Mouse (Mus musculus): ENCODE measurements around the gene Grip1.

The Grip1 gene

GRCm38 (mm10) chr10:119453431-119454105 is at the start of gene Grip1:
Grip1 (plus strand) TSS chr10:119453830.
- no peak for DNase-seq (ENCODE audit: low spot score)

DNA sequence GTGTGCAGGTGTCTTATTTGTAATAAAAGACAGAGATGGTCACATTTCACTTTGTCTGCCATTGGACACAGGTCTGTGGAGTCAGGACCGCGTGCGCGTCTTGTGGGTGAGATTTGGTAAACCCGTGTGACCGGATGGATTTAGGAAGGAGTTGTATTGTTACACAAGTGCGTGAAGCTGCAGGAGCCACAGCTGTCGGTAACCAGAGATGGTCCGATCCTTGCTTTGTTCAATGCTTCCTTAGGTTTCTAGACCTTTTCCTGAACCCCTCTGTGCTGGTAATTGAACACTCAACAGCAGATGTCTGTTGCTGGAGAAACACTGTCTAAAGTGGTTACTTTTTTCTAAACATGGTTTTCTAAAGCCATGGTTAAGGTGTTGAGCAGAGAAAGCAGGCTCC is 48.5 kb upstream of the Grip1 start:
- no peak for DNase-seq (ENCODE audit: low spot score)

- DNase-seq (ENCODE audit: low spot score) = no peak
These were observed 48.0 kb upstream of the Grip1 start for GRCm38 (mm10) chr10:119405612-119406011.

- no peak for DNase-seq (ENCODE audit: low spot score)
These were observed 45.3 kb upstream of the Grip1 start for GRCm38 (mm10) chr10:119408327-119408726.

DNA sequence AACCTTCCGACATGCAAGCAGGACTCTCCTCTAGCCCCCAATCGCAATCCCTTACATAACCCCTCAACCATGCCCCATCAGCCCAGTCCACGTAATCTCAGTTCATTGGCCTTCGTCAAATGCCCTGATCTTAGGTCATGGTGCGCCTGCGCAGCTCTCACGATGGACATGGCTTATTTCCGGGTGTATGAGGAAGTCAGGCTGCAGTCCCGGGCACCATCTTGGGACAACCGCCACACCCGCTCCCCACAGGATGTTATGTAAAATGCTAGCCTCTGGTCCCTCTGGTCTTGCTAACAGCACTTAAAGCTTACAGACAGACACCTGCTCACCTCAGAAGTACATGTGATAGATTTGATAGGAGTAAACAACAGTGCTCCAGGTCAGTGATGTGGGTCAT is 40.4 kb upstream of the Grip1 start:
- DNase-seq (ENCODE audit: low spot score) = no peak

DNA sequence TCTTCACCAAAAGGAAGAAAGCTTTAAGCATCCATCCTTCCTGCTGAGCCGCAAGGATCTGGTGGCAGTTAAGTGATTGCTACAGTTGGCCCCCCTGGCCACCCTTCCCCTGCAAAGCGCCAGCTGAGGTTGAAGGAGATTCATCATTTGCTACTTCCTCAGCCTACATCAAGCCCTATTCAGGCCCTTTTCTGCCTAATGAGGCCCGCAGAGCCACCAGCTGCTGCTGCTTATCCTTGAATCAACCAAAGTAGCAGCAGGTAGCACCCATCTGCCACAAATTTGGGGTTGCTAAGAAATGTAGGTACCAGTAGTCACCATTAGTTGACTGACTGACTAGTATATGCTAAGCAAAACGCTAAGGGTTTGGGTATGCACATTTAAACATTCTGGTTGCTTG is 38.5 kb upstream of the Grip1 start:
- no peak for DNase-seq (ENCODE audit: low spot score)

DNA sequence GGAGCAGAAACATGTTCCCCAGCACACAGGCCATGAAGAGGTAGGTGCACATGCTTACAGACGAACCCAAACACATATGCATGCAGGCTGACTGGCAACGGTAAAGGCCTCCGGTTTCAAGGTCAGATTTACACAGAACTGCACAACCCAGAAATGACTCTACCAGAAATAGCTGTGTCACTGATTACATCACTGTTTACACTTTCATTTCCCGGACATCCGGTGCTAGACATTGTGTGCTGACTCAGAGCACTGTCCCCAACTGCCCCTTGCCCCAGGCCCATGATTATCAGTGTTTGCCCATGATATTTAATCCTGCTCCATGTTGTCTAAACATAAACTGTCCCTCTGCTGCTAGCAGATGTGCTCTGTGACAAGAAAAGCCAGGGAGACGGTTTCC is 32.2 kb upstream of the Grip1 start:
- DNase-seq (ENCODE audit: low spot score) = no peak

DNA sequence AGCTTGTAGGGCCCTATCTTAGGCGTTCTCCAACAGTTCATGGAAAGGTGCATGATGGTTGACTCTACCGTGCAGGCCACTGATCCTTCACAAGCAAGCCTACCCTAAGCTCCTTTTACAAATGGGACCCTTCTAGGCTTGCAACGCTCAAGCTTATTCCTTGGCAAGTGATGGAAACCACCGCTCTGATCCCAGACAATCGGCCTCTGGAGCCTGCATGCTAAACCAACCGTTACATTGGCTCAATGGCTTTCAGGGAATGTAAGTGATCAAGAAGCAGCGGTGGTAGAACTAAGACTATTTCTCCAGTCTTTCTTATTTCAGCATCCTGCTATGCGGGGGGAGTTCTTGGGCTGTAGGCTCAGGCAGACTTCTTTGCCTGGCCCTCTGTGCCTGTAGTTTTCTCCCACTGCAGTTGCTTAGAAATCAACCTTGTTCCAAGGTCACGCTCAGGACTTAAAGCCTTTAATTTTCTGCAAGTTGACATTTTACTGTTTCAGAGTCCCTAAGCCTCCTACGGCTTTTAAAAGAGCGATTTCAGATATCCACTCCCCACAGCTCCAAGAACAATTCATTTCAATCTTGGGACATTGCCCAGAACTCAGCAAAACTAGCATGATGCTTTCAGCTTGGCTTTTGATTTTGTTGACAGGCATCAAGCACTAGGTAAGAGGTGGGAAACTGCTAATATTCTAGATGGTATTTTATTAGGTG is 29.7 kb upstream of the Grip1 start:
- no peak for DNase-seq (ENCODE audit: low spot score)

DNA sequence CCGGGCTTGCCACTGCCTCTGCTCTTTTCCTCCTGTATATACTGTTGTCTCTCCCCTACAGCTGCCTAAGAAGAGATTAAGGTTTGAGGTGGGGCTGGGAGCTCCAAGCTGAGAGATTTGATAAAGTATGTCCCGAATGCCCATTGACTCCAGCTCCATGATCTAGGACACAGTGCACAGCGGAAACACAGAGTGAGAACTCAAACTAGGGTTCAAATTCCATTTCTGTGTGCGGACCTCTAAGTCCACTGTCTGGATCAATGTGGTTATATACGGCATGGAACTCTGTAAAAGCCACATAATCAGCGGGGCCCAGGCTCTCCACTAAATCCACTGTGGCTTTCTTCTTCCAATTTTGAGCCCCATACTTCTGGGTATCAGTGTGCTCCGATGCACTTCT is 26.0 kb upstream of the Grip1 start:
- DNase-seq (ENCODE audit: low spot score) = no peak

- DNase-seq (ENCODE audit: low spot score) = no peak
These were observed 25.5 kb upstream of the Grip1 start for GRCm38 (mm10) chr10:119428106-119428505.

DNA sequence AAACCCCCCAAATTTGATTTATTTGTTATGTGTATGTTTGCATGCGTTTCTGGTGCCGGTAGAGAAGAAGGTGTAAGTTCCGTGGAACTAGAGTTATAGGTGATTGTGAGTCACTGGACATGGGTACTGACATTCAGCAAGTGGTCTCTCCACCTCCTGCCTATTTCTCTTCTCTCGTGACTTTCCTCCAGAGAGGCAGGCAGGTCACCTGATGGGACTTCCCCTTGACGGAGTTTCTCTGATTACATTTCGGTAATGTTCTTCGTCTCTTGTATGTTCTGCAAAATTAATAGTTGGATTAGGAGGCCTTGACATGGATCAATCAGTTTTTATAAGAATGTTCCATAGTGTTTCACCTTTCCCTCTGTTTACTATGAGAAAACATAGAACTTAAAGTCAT is 23.4 kb upstream of the Grip1 start:
- DNase-seq (ENCODE audit: low spot score) = no peak

DNA sequence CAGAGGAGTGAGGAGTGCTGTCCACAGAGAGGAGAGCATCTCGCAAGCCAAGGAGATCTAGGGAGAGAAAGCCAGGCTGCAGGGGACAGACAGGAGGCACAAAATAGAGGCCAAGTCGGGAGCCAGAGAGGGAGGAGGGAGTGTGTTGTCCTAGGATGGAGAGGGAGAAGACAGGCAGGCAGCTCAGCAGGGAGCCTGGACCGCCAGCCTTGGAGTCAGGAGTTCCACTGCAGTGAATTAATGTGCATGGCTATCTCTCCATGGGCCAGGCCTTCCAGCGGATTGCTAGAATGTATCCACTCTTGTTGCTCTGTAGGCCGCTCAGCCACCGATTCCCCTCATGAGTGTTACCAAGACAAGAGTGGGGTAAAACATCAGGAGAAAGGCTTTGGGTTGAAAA is 21.8 kb upstream of the Grip1 start:
- DNase-seq (ENCODE audit: low spot score) = no peak

- DNase-seq (ENCODE audit: low spot score) = no peak
These were observed 17.8 kb upstream of the Grip1 start for GRCm38 (mm10) chr10:119435818-119436217.

DNA sequence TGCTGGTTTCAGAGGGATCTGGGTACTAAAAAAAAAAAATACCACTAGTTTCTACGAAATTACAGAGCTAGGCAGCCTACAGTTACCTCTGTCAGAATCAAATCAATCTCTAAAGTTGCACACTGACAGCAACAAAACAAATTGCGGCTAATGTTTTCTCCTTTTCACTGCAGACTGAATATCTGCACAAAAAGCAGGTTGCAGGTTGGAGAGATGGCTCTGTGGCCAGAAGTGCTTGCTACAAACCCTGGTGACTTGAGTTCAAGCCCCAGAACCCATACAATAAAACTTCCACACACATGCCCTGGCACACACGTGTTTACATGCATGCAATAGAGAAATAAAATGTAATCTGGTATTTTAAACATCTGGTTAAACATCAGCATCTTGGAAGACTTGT is 16.3 kb upstream of the Grip1 start:
- DNase-seq (ENCODE audit: low spot score) = no peak

- DNase-seq (ENCODE audit: low spot score) = no peak
These were observed 11.9 kb upstream of the Grip1 start for GRCm38 (mm10) chr10:119441743-119442142.

- DNase-seq (ENCODE audit: low spot score) = no peak
These were observed 6.2 kb upstream of the Grip1 start for GRCm38 (mm10) chr10:119447392-119447914.

DNA sequence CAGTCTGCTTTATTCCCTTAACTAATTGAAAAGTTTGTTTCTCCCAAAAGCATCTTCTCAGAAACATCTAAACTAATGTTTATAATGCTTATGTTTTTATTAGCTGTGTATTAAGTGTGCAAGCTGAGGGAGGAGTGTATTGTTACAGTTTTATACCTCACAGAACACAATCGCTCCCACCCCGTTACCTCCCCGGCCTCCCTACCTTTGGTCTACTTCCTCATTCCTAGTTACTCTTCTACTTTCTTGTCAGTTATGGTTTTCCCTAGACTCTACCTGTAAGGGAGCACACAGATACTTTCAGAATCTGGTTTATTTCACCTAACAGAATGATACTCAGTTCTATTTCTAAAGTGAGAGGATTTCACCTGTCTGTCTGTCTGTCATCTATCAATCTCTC is 5.7 kb upstream of the Grip1 start:
- DNase-seq (ENCODE audit: low spot score) = no peak

DNA sequence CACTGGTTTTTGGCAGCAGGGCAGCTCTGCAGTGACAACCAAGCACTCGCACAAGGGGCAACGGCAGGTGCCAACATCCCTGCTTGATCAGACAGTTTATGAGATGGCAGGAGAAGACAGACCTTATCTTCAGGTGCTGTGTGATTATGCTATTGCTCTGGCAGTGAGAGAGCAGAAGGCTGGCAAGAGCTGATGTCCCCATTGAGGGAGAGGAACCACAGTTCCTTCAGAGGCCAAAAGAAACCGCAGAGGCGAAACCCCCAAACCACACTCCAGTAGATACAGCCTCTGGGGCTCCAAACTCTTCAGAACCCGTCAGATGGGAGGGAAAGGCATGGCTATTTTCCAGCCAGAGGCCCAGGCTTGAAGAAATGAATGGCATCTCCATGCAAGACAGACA is 932 bp upstream of the Grip1 start:
- DNase-seq (ENCODE audit: low spot score) = no peak

- no peak for DNase-seq (ENCODE audit: low spot score)
These were observed 557 bp downstream of the Grip1 start for GRCm38 (mm10) chr10:119454106-119454667.

DNA sequence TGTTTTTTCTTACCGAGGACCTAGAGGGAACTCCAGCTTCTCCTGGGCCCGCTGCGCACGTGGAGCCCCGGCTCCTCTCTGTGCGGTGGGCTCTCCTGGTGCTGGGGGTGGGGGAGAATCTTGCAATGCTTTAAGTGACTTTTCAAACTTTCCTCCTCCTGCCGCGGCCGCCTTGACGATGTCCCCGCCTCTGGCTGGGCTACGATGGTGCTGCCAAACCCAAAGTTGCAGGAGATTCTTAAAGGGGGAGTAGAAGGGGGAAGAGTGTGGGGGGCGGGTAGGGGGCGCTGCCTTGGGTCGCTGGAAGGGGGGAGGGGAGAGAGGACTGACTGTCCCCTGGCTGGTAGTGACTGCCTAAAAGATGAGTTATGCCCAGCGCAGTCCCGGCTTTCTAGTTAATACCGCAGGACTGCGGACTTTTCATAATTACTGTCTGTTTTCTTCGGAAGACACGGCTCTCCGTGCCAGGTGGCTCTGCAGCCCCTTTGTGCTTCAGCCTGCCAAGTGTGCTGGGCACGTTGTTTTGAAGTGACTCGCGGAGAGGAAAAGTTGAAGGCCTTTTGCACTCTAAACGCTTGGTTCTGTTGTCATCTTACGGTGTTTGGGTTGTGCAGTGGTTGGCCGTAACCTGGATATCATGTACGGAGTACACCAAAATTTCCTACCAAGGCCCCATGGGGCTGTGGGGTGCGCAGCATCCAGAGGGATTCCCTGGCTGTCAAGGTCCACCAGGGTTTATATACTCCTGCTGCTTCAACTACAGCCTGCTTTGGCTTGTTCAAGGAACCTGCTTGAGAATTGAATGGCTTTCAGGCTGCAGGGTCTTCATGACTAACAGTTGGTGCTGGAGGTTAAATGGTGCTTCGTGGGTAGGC is 1.3 kb downstream of the Grip1 start:
- DNase-seq (ENCODE audit: low spot score) = no peak

DNA sequence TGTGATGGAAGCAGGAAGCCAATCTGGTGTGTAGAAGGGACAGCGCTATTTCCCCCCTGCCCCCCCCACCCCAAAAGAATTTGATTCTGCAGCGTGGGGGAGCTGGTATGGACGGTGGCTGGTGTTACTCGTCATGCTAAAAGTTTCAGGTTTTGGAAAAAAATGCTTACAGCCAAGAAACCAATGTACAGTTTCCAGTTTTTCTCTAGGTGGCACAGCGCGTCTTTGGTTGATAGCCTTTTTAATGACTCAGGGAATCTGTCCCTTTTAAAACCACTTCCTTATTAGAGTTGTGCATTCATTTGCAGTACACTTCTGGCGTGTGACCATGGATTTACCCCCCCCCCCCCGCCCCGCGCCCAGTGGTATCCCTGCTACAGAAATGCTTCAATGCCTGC is 1.9 kb downstream of the Grip1 start:
- no peak for DNase-seq (ENCODE audit: low spot score)

- no peak for DNase-seq (ENCODE audit: low spot score)
These were observed 3.5 kb downstream of the Grip1 start for GRCm38 (mm10) chr10:119457121-119457520.

Measured in T-cell, adult 2 months (primary cell).